Mouse (Mus musculus): ENCODE measurements around the gene Gfra1. TPM values are rescaled to one million over a fixed set of nuclear protein-coding genes. Genes with fewer than 3 reads are reported as not detected.

The Gfra1 gene
- polyA plus RNA-seq (2015; fragmentation: Nextera tagmentation; extraction: Ambion mirVana), result 7.9 and 9.5 TPM in 2 replicates

DNA sequence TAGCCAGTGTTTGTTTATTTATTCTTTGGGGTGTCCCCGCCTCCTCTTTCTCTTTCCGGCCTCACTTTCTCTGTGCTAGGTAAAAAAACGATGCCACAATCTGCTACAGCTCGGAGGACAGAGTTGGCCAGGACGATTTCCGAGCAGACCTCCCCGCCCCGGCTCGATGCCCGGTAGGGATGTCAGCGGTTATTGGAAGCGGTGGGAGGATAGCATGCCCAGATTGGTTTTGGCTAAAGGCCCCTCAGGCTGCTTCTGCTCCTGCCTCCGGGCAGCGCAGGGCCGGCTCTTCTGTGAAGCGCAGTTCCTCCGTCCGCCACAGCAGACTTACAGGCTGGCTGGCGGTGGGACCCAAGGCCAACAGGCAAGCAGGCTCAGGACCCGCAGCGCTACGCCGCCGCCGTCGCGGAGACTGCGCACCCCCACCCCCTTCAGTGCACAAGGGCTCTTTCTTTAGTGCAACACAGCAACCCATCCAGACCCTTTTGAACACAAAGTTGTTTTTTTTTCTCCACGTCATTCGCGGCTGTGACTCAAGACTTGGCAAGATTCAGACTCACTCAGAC lies at the start of gene Gfra1:
TSS of gene Gfra1 (minus strand) at position 414 of the 566 bp plus-strand sequence.
- no peaks in the 10 kb centered on the region for H3K36me3 ChIP-seq
- peak within 1 kb of the TSS; percentile 38; the same call in 1 of the 2 replicates for H3K9ac ChIP-seq
- peak within 1 kb of the TSS; percentile 99 for H3K4me2 ChIP-seq
- WGBS, result under 1% methylated on average over 30 of the region's 31 CpGs
- ATAC-seq (ENCODE audit: borderline replicate concordance, extremely low read depth, low FRiP score, low TSS enrichment), result peak; percentile 44
- H3K9me3 ChIP-seq, result no peaks in the 10 kb centered on the region
- no peak within 1 kb of the TSS for H3K27ac ChIP-seq
- peaks cover 39% of the 10 kb centered on the region for H3K4me1 ChIP-seq
- H3K4me3 ChIP-seq, result peak within 1 kb of the TSS; percentile 49
- peaks cover 71% of the 10 kb centered on the region for H3K27me3 ChIP-seq

DNA sequence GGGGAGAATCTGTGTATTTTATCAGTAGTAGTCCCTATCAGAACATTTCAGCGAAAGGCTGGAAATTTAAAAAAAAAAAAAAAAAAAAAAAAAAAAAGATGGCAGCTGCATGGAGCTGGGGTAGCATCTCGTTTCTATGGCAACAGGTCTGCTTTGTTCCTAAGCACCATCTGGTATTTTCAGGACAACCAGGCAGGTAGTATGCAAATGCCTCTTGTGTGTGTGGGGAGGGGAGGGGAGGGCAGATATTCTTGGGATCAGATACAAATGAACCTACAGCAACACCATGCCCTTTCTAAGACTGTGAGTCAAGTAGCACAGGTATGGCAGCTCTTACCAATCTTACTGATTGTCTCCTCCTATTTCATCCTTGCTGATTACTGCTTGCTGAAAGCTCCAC lies 44.3 kb upstream of the Gfra1 start:
- 87% methylated on average over 2 of the region's 2 CpGs for WGBS

DNA sequence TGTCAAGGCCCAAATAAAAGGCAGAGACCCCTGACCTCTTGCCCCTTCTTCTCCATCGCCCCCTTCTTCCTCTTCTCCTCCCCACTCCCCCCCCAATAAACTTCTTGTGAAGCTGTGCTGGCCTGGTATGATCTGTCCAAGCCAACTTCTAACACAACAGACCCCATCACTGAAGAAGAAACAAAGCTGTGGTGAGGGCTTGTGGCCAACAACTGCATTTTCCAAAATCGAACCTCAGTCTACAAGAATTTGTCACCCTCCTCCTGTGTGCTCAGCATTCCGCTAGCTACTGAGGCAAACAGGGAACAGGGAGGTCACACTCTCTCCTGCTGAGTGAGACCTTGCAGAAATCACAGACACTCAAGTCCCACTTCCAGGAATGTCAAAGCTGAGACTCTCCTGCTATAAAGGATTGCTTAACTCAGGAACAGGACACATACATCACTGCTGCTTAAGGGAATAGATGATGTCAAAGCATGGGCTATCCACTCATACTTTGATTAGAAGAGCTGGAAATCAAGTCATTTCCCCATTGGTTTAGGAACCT lies 43.8 kb upstream of the Gfra1 start:
- WGBS, result 40% methylated on average over 3 of the region's 3 CpGs
- Histone ChIP-seq H3K9me3 (no peaks in the 10 kb centered on the region), H3K4me2 (no peak overlapping the region), H3K27me3 (0 out of 2 replicates have a peak, but pooled peaks cover 5% of the 10 kb centered on the region), H3K36me3 (no peaks in the 10 kb centered on the region), H3K4me1 (peaks cover 4% of the 10 kb centered on the region), H3K9ac (no peak overlapping the region), H3K27ac (no peak overlapping the region), H3K4me3 (no peak overlapping the region)
- ATAC-seq (ENCODE audit: borderline replicate concordance, extremely low read depth, low FRiP score, low TSS enrichment), result peak; percentile 62; the same call in 1 of the 2 replicates

More for the DNA sequence above, 44.3 kb upstream of the Gfra1 start:
- H3K4me3 ChIP-seq, result no peak overlapping the region
- peaks cover 4% of the 10 kb centered on the region for H3K4me1 ChIP-seq
- no peak overlapping the region for H3K27ac ChIP-seq
- 0 out of 2 replicates have a peak, but pooled peaks cover 5% of the 10 kb centered on the region for H3K27me3 ChIP-seq
- H3K9me3 ChIP-seq, result no peaks in the 10 kb centered on the region
- no peak for ATAC-seq (ENCODE audit: borderline replicate concordance, extremely low read depth, low FRiP score, low TSS enrichment)
- H3K36me3 ChIP-seq, result no peaks in the 10 kb centered on the region
- H3K9ac ChIP-seq, result no peak overlapping the region
- no peak overlapping the region for H3K4me2 ChIP-seq

DNA sequence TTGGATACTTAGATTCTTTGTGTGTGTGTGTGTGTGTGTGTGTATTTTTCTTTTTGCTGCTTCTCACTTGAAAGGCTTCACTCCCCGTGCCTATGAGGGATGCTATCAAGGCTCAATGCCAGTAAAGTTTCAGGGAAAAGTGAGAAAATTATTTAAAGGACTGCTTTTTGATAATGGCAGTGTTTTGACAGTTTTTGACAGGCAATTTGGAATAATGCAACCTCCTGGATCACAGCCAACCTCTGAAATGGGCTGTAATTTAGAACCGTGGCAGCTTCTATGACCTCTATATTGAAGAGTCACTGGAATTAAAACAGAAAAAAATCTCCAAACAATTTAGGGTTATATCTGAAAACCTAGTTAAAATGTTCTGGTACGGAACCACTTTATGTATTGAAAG lies 41.4 kb upstream of the Gfra1 start:
- Histone ChIP-seq H3K27ac (no peak overlapping the region), H3K9ac (no peak overlapping the region), H3K4me1 (peaks cover 4% of the 10 kb centered on the region), H3K9me3 (no peaks in the 10 kb centered on the region), H3K36me3 (no peaks in the 10 kb centered on the region), H3K4me3 (no peak overlapping the region), H3K27me3 (0 out of 2 replicates have a peak, but pooled peaks cover 4% of the 10 kb centered on the region), H3K4me2 (no peak overlapping the region)
- 35% methylated on average over 3 of the region's 3 CpGs for WGBS
- ATAC-seq (ENCODE audit: borderline replicate concordance, extremely low read depth, low FRiP score, low TSS enrichment), result no peak

DNA sequence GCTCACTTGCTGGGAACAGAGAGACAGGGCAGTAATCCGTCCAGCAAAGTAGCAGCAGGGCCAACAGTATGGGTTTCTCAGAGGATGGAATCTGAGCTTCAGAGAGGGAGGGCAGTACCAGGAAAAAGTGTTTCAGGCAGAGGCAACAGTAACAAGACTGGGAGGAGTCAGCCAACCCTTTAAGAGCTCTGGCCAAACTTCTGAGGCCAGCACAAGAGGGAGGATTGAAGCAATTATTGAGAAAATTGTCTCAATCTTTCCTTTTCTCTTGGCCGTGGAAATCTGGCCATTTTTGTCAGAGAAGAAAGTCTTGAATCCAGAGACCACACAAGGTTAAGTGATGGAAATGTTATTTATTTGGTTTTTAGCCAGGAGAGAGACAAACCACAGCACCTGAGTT lies 31.0 kb upstream of the Gfra1 start:
- no peaks in the 10 kb centered on the region for H3K4me1 ChIP-seq
- H3K27me3 ChIP-seq, result peaks cover 4% of the 10 kb centered on the region; the same call in 1 of the 2 replicates
- 37% methylated on average over 2 of the region's 2 CpGs for WGBS
- no peak overlapping the region for H3K9ac ChIP-seq
- H3K27ac ChIP-seq, result no peak overlapping the region
- no peak overlapping the region for H3K4me3 ChIP-seq
- no peak overlapping the region for H3K4me2 ChIP-seq
- H3K9me3 ChIP-seq, result no peaks in the 10 kb centered on the region
- H3K36me3 ChIP-seq, result no peaks in the 10 kb centered on the region
- ATAC-seq (ENCODE audit: borderline replicate concordance, extremely low read depth, low FRiP score, low TSS enrichment), result no peak

DNA sequence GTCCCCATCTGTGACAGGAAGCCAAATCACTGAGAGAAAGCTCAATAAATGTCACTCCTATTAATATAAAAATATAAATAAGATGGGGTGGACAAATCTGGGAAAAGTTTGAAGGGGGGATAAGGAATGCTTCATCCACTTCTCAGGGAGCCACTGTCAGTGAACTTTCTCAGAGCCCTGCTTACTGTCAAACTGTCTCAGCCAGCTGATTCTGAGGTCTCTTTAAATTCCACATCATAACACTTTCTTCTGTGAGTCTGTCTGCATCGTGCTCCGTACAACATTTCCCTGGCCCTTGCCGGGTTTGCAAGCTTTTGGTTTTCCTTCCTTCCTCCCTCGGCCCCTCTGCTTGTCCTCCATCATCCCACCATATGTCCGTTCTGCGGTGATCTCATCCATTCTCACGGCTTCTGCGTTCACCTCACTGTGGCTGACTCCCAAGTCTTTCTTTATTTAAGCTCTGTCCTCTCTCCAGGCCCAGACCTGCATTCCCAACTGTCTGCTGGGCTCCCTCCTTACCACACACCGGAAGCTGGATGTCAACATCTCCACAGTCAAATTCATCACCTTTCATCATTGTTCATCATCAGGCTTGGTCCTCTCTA lies 26.8 kb upstream of the Gfra1 start:
- no peaks in the 10 kb centered on the region for H3K9me3 ChIP-seq
- 48% methylated on average over 9 of the region's 9 CpGs for WGBS
- no peaks in the 10 kb centered on the region for H3K4me1 ChIP-seq
- H3K27me3 ChIP-seq, result peaks cover 4% of the 10 kb centered on the region; the same call in 1 of the 2 replicates
- no peak overlapping the region for H3K4me3 ChIP-seq
- no peaks in the 10 kb centered on the region for H3K36me3 ChIP-seq
- no peak for ATAC-seq (ENCODE audit: borderline replicate concordance, extremely low read depth, low FRiP score, low TSS enrichment)
- no peak overlapping the region for H3K27ac ChIP-seq
- H3K9ac ChIP-seq, result no peak overlapping the region
- no peak overlapping the region for H3K4me2 ChIP-seq

DNA sequence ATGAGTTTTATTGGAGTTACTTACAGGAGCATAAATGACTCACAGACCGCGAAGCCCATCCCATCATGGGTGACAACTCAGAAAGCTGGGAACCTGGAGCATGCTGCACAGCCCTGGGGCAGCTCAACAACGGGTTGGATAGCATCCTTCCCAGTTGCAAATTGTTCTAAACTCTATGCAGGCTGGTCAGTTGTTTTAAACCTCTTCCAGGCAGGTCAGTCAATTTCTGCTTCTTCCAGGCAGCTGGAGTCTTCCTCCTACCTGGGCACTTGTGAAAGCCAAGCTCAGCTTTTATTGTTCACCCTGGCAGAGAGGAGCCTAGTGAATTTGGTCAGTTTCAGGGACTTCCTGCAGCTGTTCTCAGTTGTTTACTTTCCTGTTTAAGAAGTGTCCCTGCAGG lies 18.5 kb upstream of the Gfra1 start:
- no peak overlapping the region for H3K27ac ChIP-seq
- H3K4me2 ChIP-seq, result no peak overlapping the region
- 89% methylated on average over 3 of the region's 3 CpGs for WGBS
- no peaks in the 10 kb centered on the region for H3K4me1 ChIP-seq
- H3K4me3 ChIP-seq, result no peak overlapping the region
- no peak for ATAC-seq (ENCODE audit: borderline replicate concordance, extremely low read depth, low FRiP score, low TSS enrichment)
- H3K9me3 ChIP-seq, result no peaks in the 10 kb centered on the region
- H3K9ac ChIP-seq, result no peak overlapping the region
- H3K36me3 ChIP-seq, result no peaks in the 10 kb centered on the region
- H3K27me3 ChIP-seq, result no peaks in the 10 kb centered on the region

DNA sequence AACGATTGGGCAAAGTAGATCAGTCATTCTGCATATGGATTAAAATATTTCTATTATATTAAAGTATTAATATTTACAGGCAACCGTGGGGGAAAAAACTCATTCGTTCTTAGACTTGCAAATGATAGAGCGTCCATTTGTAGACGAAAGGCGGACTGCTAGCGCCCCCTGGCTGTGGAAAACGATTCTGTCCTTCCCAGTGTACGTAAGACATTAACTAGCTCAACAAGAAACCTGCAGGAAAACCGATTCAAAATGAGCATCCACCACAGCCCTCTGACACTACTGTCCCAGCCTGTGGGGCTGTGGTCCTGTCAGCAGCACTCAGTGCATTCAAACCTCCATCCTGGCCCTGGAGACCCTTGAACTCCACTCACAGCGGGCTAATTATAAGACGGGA lies 13.7 kb upstream of the Gfra1 start:
- H3K9ac ChIP-seq, result no peak overlapping the region
- 13% methylated on average over 12 of the region's 12 CpGs for WGBS
- H3K27me3 ChIP-seq, result no peaks in the 10 kb centered on the region
- H3K4me1 ChIP-seq, result no peaks in the 10 kb centered on the region
- no peak overlapping the region for H3K27ac ChIP-seq
- ATAC-seq (ENCODE audit: borderline replicate concordance, extremely low read depth, low FRiP score, low TSS enrichment), result no peak
- H3K4me3 ChIP-seq, result no peak overlapping the region
- no peak overlapping the region for H3K4me2 ChIP-seq
- H3K9me3 ChIP-seq, result no peaks in the 10 kb centered on the region
- no peaks in the 10 kb centered on the region for H3K36me3 ChIP-seq

DNA sequence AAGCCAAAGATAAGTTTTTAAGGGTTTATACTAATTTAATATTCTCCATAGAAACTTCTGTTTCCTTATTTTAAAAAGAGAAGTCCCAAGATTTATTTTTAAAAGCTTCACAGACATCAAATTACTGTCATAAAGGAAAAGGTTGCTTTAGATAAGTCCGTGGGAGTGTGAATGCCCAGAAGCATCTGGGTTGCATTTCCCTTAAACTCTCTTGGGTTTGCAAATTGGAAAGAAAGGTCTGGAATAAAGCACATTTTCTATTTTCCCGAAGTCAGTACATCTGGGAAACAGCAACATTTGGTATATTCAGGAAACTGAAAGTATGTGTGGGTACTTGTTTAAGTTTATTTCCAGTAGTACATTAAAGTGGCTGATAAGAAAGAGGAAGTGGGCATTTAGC lies 12.6 kb upstream of the Gfra1 start:
- Histone ChIP-seq H3K36me3 (no peaks in the 10 kb centered on the region), H3K27me3 (no peaks in the 10 kb centered on the region), H3K9ac (no peak overlapping the region), H3K4me2 (no peak overlapping the region), H3K4me1 (no peaks in the 10 kb centered on the region), H3K4me3 (no peak overlapping the region), H3K9me3 (no peaks in the 10 kb centered on the region), H3K27ac (no peak overlapping the region)
- 47% methylated on average over 2 of the region's 2 CpGs for WGBS
- ATAC-seq (ENCODE audit: borderline replicate concordance, extremely low read depth, low FRiP score, low TSS enrichment), result no peak

DNA sequence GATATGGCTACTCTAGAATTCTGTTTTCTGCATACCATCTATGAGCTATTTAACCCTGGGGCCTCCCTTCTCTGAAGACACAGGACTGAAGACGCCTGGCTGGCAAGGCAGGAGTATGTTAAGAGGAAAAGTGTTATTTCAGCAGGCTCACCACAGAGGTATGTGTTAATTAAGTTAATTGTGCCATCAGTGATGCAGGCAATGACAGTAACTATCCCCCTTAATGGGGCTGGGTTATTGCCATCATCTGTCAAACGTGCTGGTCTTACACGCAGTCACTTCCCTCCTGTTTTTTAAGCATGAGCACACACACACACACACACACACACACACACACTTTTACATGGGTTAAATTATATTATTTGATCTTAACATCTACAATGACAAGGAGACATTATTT lies 8.0 kb upstream of the Gfra1 start:
- no peaks in the 10 kb centered on the region for H3K36me3 ChIP-seq
- no peaks in the 10 kb centered on the region for H3K9me3 ChIP-seq
- no peak overlapping the region for H3K4me2 ChIP-seq
- no peak for ATAC-seq (ENCODE audit: borderline replicate concordance, extremely low read depth, low FRiP score, low TSS enrichment)
- no peak overlapping the region for H3K4me3 ChIP-seq
- H3K4me1 ChIP-seq, result no peaks in the 10 kb centered on the region
- no peak overlapping the region for H3K9ac ChIP-seq
- 83% methylated on average over 3 of the region's 3 CpGs for WGBS
- no peak overlapping the region for H3K27ac ChIP-seq
- peaks cover under 1% of the 10 kb centered on the region; the same call in 1 of the 2 replicates for H3K27me3 ChIP-seq

DNA sequence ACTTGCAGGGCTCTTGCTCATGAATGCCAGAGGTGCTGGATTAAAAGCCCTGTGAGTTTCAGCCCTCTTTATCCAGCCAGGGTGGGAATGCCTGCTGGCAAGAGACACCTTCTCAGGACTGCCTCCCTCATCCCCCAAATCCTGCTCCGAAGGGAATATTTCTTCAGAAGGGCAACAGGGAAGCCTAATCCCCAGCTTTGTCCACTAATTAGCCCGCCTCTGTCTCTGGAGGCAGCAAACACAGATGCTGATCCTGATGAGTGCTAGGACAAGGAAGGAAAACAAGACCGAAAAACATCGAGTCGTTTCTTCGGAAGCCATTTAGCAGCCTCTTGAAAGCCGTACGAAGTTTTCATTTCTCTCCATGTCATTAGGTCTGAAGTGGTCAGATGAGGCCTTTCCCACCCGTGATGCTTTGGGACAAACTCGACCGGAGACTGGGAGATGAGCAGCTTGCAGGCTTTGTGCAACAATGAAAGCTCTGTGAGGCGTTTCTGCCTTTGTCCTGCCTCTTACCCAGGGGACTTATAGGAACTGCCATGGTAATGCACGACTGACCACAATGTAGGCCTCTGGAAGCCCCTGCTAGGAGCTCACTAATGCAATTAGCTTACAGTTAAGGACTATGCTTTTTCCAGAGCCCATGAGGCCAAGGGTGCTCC lies 4.8 kb upstream of the Gfra1 start:
- H3K36me3 ChIP-seq, result no peaks in the 10 kb centered on the region
- WGBS, result 73% methylated on average over 13 of the region's 13 CpGs
- no peak overlapping the region for H3K9ac ChIP-seq
- no peak overlapping the region for H3K4me2 ChIP-seq
- no peak overlapping the region for H3K27ac ChIP-seq
- peaks cover 29% of the 10 kb centered on the region for H3K27me3 ChIP-seq
- peaks cover 13% of the 10 kb centered on the region for H3K4me1 ChIP-seq
- ATAC-seq (ENCODE audit: borderline replicate concordance, extremely low read depth, low FRiP score, low TSS enrichment), result no peak
- H3K9me3 ChIP-seq, result no peaks in the 10 kb centered on the region
- H3K4me3 ChIP-seq, result no peak overlapping the region

Data from lung, embryonic 15.5 days (tissue).